Comparison of ENCODE assay signal across 8 mouse cellular contexts in the genomic region with DNA sequence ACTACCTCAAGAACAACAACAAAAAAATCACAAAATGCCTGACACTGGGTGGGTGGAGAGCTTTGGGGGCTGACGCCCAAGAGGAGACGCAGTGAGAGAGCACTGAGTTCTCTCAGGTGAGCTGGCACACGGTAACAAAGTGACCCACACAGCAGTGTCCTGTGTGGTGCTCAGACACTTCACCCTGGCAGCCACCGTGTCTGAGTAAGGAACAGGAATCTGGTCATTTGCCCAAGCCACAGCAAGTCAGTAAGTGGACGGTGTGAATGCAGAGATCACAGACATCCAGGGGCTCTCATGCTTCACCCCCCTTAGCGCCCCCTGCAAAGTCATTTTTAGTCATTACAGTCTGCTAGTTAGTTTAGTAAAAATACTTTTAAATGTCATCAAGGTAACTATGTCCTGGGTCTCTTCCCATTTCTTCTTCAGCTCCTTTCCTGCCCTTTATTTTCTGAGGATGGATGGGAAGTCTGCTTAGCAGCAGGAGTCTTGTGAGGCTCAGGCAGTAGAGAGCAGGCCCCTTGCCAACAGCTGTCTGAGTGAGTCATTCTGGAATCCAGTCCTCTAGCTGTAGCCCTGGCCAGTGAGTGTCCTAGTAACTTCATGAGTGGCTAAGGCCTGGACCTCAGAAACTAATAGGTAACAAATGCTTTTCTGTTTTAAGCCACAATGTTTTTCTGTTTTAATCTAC. TPM values are rescaled to one million over a fixed set of nuclear protein-coding genes. Genes with fewer than 3 reads are reported as not detected.
DNase-seq lines count a peak whose midpoint lies in the region; ATAC-seq and TF ChIP-seq lines count a peak whose summit lies in the region.

No protein-coding gene starts in this region.

- peak overlapping the region; percentile 61 for H3K27ac ChIP-seq in stomach, postnatal 0 days (replicated peaks)

- H3K4me1 ChIP-seq in stomach, postnatal 0 days (replicated peaks; ENCODE audit: control insufficient read depth, insufficient read depth), result no peaks in the 10 kb centered on the region

- intact Hi-C loops in heart, postnatal 36 days (cut with DNase I), result loop anchor here (5.0 kb wide), 1 partner anchor 40 kb away; no protein-coding TSS in a partner anchor

- H3K36me3 ChIP-seq in stomach, postnatal 0 days (ENCODE audit: control insufficient read depth, insufficient read depth, low read length), result 0 out of 2 replicates have a peak, but pooled peaks cover 4% of the 10 kb centered on the region

- no peak; the same call in 1 of the 2 replicates for ATAC-seq in stomach, postnatal 0 days (ENCODE audit: low FRiP score, low TSS enrichment)

- H3K9me3 ChIP-seq in stomach, postnatal 0 days (ENCODE audit: control insufficient read depth, low read length), result no peaks in the 10 kb centered on the region

- H3K27me3 ChIP-seq in stomach, postnatal 0 days (ENCODE audit: control insufficient read depth, insufficient read depth, low read length), result no peaks in the 10 kb centered on the region

- no peak overlapping the region for H3K9ac ChIP-seq in stomach, postnatal 0 days (ENCODE audit: low read length)

- H3K4me2 ChIP-seq in stomach, postnatal 0 days (replicated peaks; ENCODE audit: low read depth), result no peak overlapping the region

- no peak for TF ChIP-seq EP300 in stomach, postnatal 0 days (optimal IDR thresholded peaks at IDR 0.05)

- no peak for TF ChIP-seq CTCF in stomach, postnatal 0 days (IDR thresholded peaks at IDR 0.05; ENCODE audit: low read depth)

- no peak overlapping the region for H3K4me3 ChIP-seq in stomach, postnatal 0 days (ENCODE audit: low read depth, low read length)

- peak; percentile 50 to 61 for DNase-seq in kidney, postnatal 4 days
- no peak for DNase-seq in kidney, adult 11 months
- DNase-seq in adipocyte (ENCODE audit: low spot score), result peak; percentile 92
- DNase-seq in cerebellum, postnatal 36 days, result peak; percentile 35 to 40
- DNase-seq in heart, postnatal 36 days, result peak; percentile 58 to 66
- DNase-seq in stomach, postnatal 0 days (ENCODE audit: low spot score), result peak; percentile 52
- no peak for DNase-seq in thymus, adult 18-20 months
- no peak for DNase-seq in kidney, adult 9 months

- WGBS in stomach, postnatal 0 days, result 81% methylated on average over 6 of the region's 6 CpGs

RNA-seq across cellular contexts. Expression of a gene that starts 53.4 kb away (rescaled TPM):
- total RNA-seq in heart, postnatal 36 days (2021), result 10 to 100 TPM; 83.2 to 88.7 TPM
- 24.7 and 25.2 TPM in 2 replicates for polyA plus RNA-seq in stomach, postnatal 0 days (2015; fragmentation: Nextera tagmentation; extraction: Ambion mirVana)

Comparison
In these comparisons a context has a peak if more than half of its experiments do, and no peak if none do; other contexts are left out.
1. DNase-seq: peak in kidney, postnatal 4 days (2 of 2), adipocyte (single experiment), cerebellum, postnatal 36 days (2 of 2), heart, postnatal 36 days (2 of 2) and stomach, postnatal 0 days (single experiment); none in kidney, adult 11 months (single experiment), thymus, adult 18-20 months (0 of 2) and kidney, adult 9 months (single experiment).